Mouse (Mus musculus) adrenal gland, postnatal 4 days (tissue): ENCODE measurements around the gene Vmn2r79. TPM values are rescaled to one million over a fixed set of nuclear protein-coding genes. Genes with fewer than 3 reads are reported as not detected.
"Not testable (repeated sequence)": the region's sequence is repeated elsewhere in the genome, so short reads cannot be mapped to it uniquely, and the experiment has no call there.

Experiments used
- DNase-seq, 2 experiments: peaks; one replicate each; pipeline ENCODE4 v3.0.0; 2021 to 2022; ENCODE audit warnings: low spot score in 2 of 2, mixed read lengths in 2 of 2
- long read RNA-seq, 2 experiments: library from polyadenylated mRNA; stranded (forward); transcript quantifications; one replicate each; pipeline ENCODE4 v2.0.0; 2021
- total RNA-seq, 2 experiments: library from RNA; stranded (reverse); gene quantifications; 2 replicates each; pipeline ENCODE4 v1.2.3; 2021

Gene Vmn2r79
- total RNA-seq: under 1 TPM in 1 of 2 experiments, not detected in 1; 0.03 TPM
- long read RNA-seq, experiment 1: 0 reads
- long read RNA-seq, experiment 2: 0 reads

GRCm38 (mm10) chr7:86995815-86996214 is at the start of gene Vmn2r79:
Vmn2r79 (plus strand) TSS chr7:86996115.
- DNase-seq: not testable (repeated sequence)

- no peak for DNase-seq
Measured at GRCm38 (mm10) chr7:86994700-86995099, 1.2 kb upstream of the Vmn2r79 start.

- DNase-seq: not testable (repeated sequence)
Measured at GRCm38 (mm10) chr7:87026486-87026885, 30.6 kb downstream of the Vmn2r79 start.

DNA sequence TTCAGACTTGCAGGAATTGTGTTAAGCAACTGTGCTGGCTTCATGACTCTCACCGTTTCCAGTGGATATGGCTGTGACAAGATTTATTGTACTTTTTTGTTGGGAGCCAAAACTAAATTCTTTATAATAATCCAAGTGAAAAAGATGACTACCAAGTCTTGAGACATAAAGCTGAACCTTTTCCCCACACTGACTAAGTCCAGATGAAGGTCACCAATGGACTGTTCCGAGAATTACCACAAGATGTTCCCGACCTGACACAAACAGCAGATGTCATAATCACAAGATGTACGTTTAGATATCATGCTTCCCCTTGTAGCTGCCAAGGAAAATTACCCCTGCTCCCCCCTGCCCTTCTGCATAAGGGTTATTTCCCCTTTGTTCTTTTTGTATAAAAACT is 67.7 kb downstream of the Vmn2r79 start:
- no peak for DNase-seq

Other genes with a start within 250 kb of the Vmn2r79 start
- 1 to 10 TPM; 1.1 to 1.2 TPM for gene Folh1, start 220.2 kb upstream of the Vmn2r79 start, total RNA-seq
- not detected for gene Vmn2r77, start 201.1 kb upstream of the Vmn2r79 start, total RNA-seq
- gene Vmn2r78, start 81.0 kb upstream of the Vmn2r79 start, total RNA-seq: not detected
- 1 to 10 TPM; 2.4 to 9.3 TPM for gene Nox4, start 250.0 kb downstream of the Vmn2r79 start, total RNA-seq